Mouse (Mus musculus) forebrain, embryonic 13.5 days (tissue): Measurements from ENCODE around the gene Wdr74. TPM values are rescaled to one million over a fixed set of nuclear protein-coding genes. Genes with fewer than 3 reads are reported as not detected.
A peak's percentile ranks its signal among the peaks of the same experiment; 100 is the strongest.
"Not testable (repeated sequence)": the region's sequence is repeated elsewhere in the genome, so short reads cannot be mapped to it uniquely, and the experiment has no call there.

Source experiments
- ATAC-seq: fragments of 200-750 bp; cut with Nextera tagmentation; 2 replicates; pipeline ENCODE4 v1.8.0; 2017
- H3K27ac ChIP-seq: fragments of 300-500 bp; sonication (generic); 2 replicates; pipeline ENCODE4 v1.5.1; 2015; ENCODE audit warnings: inconsistent platforms, mild to moderate bottlenecking, moderate library complexity
- H3K27me3 ChIP-seq: fragments of 300-500 bp; sonication (generic); 2 replicates; pipeline ENCODE4 v1.6.1; 2015; ENCODE audit warnings: mild to moderate bottlenecking, inconsistent platforms
- H3K36me3 ChIP-seq: fragments of 300-500 bp; sonication (generic); 2 replicates; pipeline ENCODE4 v1.6.1; 2015; ENCODE audit warnings: mild to moderate bottlenecking, inconsistent platforms; ENCODE audit not compliant: poor library complexity, severe bottlenecking
- H3K4me1 ChIP-seq: fragments of 300-500 bp; sonication (generic); 2 replicates; pipeline ENCODE4 v1.6.1; 2015; ENCODE audit warnings: inconsistent platforms
- H3K4me2 ChIP-seq: fragments of 300-500 bp; sonication (generic); 2 replicates; pipeline ENCODE4 v1.6.1; 2015; ENCODE audit warnings: inconsistent platforms, mild to moderate bottlenecking, moderate library complexity
- H3K4me3 ChIP-seq: fragments of 300-500 bp; sonication (generic); 2 replicates; pipeline ENCODE4 v1.5.1; 2015; ENCODE audit warnings: mild to moderate bottlenecking, inconsistent platforms
- H3K9ac ChIP-seq: fragments of 300-500 bp; sonication (generic); 2 replicates; pipeline ENCODE4 v1.6.1; 2015; ENCODE audit warnings: mild to moderate bottlenecking, inconsistent platforms
- H3K9me3 ChIP-seq: fragments of 300-500 bp; sonication (generic); replicated peaks from 2 replicates; pipeline ENCODE4 v1.6.1; 2016; ENCODE audit warnings: inconsistent platforms
- WGBS: fragments of 180-500 bp; shearing (Covaris S2); methylation state at CpG from one replicate; pipeline ENCODE4 v1.1.7; 2015; 5-methylcytosine and 5-hydroxymethylcytosine counted together
- polyA plus RNA-seq: library from polyadenylated mRNA; unstranded; fragments of >200 nt; fragmentation: Nextera tagmentation; extraction: Ambion mirVana; gene quantifications from 2 replicates; pipeline ENCODE4 v1.2.1, GENCODE M21; 2015

Wdr74 gene
- polyA plus RNA-seq, 1 experiment from 2014 or later: 92.0 TPM

- 94% methylated on average over 1 of the region's 1 CpGs for WGBS
- Histone ChIP-seq H3K9me3 (no peaks in the 10 kb centered on the region), H3K36me3 (peaks cover 21% of the 10 kb centered on the region), H3K4me2 (peak overlapping the region; percentile 12), H3K9ac (no peak overlapping the region), H3K27ac (no peak overlapping the region), H3K4me3 (no peak overlapping the region), H3K27me3 (no peaks in the 10 kb centered on the region), H3K4me1 (peaks cover 37% of the 10 kb centered on the region)
- ATAC-seq: no peak
These were observed 14.2 kb upstream of the Wdr74 start for GRCm38 (mm10) chr19:8721378-8721777.

GRCm38 (mm10) chr19:8722021-8722420, 13.6 kb upstream of the Wdr74 start:
- WGBS: 61% methylated on average over 4 of the region's 4 CpGs
- no peak overlapping the region for H3K27ac ChIP-seq
- H3K27me3 ChIP-seq: no peaks in the 10 kb centered on the region

DNA sequence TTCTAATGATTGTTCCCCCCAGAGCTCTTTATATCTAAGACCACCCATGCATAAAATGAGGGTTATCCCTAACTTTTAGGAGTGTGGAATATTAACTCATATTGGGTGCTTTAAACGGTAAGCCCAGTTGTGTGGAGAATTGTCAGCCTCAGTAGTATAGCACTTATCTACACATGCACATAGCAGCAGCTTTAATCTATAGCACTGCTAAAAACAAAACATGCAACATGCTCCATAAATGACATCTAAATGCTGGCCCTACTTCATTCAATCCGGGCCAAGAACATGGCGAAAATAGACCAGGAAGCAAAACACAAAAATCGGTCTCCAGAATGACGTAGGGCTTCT, 13.1 kb upstream of the Wdr74 start:
- Histone ChIP-seq H3K27ac (peak overlapping the region; percentile 95), H3K36me3 (peaks cover 28% of the 10 kb centered on the region), H3K9me3 (no peaks in the 10 kb centered on the region), H3K4me1 (peaks cover 41% of the 10 kb centered on the region), H3K27me3 (no peaks in the 10 kb centered on the region), H3K9ac (peak overlapping the region; percentile 93), H3K4me2 (peak overlapping the region; percentile 70), H3K4me3 (peak overlapping the region; percentile 68)
- no peak; the same call in 1 of the 2 replicates for ATAC-seq
- 1% methylated on average over 5 of the region's 5 CpGs for WGBS

More at GRCm38 (mm10) chr19:8722021-8722420, 13.6 kb upstream of the Wdr74 start:
- Histone ChIP-seq H3K4me2 (peak overlapping the region; percentile 70), H3K4me3 (peak overlapping the region; percentile 68), H3K9me3 (no peaks in the 10 kb centered on the region), H3K36me3 (peaks cover 27% of the 10 kb centered on the region), H3K9ac (peak overlapping the region; percentile 93), H3K4me1 (peaks cover 41% of the 10 kb centered on the region)
- no peak for ATAC-seq

DNA sequence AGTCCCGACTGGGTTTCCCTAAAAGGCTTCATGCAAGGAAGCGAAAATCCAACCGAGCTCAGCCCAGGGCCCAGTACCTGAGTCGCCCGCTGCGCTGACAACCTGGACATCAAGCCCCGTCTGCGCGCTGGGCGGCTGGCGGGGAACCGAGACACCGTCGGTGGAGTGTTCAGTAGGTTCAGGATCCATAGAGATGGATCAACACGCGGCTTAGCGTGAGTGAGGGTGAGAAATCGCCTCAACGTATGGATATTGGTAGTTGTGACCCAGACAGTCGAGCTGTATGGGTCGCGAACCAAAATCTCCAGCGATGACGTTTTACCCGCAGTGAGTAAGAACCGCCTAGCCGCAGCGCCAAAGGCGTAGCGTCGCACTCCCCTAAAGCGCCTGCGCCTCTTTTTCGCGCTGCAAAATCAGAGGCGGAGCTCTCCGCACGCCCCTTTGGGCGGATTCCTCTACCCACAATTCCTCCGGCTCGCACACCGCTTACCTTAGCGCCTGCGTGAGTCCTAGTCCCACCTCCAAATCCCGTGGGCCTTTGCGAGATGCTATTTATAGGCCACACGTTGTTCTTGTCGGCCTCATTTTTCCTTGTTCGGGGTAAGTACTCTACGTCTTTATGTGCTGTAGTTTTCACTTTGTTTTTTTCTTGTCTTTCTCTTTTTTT, 12.6 kb upstream of the Wdr74 start, which contains the start of gene Slc3a2:
Gene Slc3a2, minus strand, starts transcription at position 463 of the 667 bp plus-strand sequence.
- peaks cover 28% of the 10 kb centered on the region for H3K36me3 ChIP-seq
- peak; percentile 97 for ATAC-seq
- H3K27me3 ChIP-seq: no peaks in the 10 kb centered on the region
- WGBS: under 1% methylated on average over 50 of the region's 50 CpGs
- peak within 1 kb of the TSS; percentile 88 for H3K4me2 ChIP-seq
- peaks cover 41% of the 10 kb centered on the region for H3K4me1 ChIP-seq
- peak within 1 kb of the TSS; percentile 93 for H3K9ac ChIP-seq
- H3K9me3 ChIP-seq: no peaks in the 10 kb centered on the region
- peak within 1 kb of the TSS; percentile 95 for H3K27ac ChIP-seq
- H3K4me3 ChIP-seq: peak within 1 kb of the TSS; percentile 68

- H3K27ac ChIP-seq: peak overlapping the region; percentile 80
- H3K27me3 ChIP-seq: no peaks in the 10 kb centered on the region
- H3K36me3 ChIP-seq: peaks cover 28% of the 10 kb centered on the region
- H3K9ac ChIP-seq: peak overlapping the region; percentile 93
- H3K9me3 ChIP-seq: no peaks in the 10 kb centered on the region
- peak overlapping the region; percentile 68 for H3K4me3 ChIP-seq
- ATAC-seq: no peak; the same call in 1 of the 2 replicates
- peaks cover 41% of the 10 kb centered on the region for H3K4me1 ChIP-seq
- peak overlapping the region; percentile 88 for H3K4me2 ChIP-seq
- WGBS: under 1% methylated on average over 20 of the region's 20 CpGs
These were observed 11.9 kb upstream of the Wdr74 start for GRCm38 (mm10) chr19:8723574-8724346.

DNA sequence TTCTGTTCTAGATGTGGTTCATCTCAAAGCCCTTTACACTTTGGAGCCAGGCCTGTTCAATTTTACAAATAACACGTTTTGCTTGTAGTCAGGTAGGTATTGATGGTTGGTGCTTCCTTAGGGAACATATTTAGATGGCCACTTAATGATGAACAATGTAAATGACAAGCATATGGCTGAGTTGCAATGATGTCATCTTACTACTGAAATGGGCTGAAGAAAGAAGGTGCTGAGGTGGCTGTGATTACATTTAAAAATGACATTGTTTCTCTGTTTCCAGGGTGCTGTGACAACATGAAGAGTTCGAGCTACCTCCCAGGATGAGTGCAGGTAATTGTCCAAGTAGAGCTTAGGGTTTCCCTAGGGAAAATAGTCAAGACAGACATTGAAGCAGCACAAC, 11.2 kb upstream of the Wdr74 start:
- ATAC-seq: no peak
- no peaks in the 10 kb centered on the region for H3K27me3 ChIP-seq
- peaks cover 41% of the 10 kb centered on the region for H3K4me1 ChIP-seq
- 4% methylated on average over 2 of the region's 2 CpGs for WGBS
- H3K27ac ChIP-seq: peak overlapping the region; percentile 80
- peaks cover 28% of the 10 kb centered on the region for H3K36me3 ChIP-seq
- peak overlapping the region; percentile 93 for H3K9ac ChIP-seq
- H3K4me2 ChIP-seq: peak overlapping the region; percentile 88
- H3K4me3 ChIP-seq: peak overlapping the region; percentile 68
- H3K9me3 ChIP-seq: no peaks in the 10 kb centered on the region

DNA sequence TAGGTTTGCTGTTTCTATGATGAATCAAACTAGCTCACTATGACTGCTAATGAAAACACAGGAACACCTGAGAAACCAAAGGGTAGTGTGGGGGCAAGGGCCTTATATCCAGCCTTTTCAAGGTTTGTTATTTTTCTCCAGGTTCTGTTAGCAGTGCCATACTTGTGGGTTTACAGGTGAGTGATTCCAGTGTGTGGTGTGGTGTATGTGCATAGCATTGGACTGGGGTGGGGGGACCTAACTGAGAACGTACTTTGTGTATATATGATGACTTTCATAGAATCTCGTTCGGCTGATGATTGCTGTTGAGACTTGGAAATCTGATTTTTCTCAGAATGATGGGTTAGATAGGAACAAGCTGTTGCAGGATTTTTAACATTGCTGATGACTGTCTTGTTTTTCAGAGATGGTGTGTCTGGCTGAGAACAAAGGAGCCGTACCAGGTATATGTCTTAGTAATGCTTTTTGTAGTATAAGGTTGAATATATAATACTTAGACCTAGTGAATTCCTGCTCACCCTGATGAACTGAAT, 10.5 kb upstream of the Wdr74 start:
- Histone ChIP-seq H3K27ac (no peak overlapping the region; the same call in 1 of the 2 replicates), H3K4me2 (peak overlapping the region; percentile 88), H3K4me3 (peak overlapping the region; percentile 68), H3K4me1 (peaks cover 41% of the 10 kb centered on the region), H3K36me3 (peaks cover 28% of the 10 kb centered on the region), H3K9ac (peak overlapping the region; percentile 93), H3K9me3 (no peaks in the 10 kb centered on the region), H3K27me3 (no peaks in the 10 kb centered on the region)
- WGBS: 53% methylated on average over 4 of the region's 4 CpGs
- ATAC-seq: no peak

DNA sequence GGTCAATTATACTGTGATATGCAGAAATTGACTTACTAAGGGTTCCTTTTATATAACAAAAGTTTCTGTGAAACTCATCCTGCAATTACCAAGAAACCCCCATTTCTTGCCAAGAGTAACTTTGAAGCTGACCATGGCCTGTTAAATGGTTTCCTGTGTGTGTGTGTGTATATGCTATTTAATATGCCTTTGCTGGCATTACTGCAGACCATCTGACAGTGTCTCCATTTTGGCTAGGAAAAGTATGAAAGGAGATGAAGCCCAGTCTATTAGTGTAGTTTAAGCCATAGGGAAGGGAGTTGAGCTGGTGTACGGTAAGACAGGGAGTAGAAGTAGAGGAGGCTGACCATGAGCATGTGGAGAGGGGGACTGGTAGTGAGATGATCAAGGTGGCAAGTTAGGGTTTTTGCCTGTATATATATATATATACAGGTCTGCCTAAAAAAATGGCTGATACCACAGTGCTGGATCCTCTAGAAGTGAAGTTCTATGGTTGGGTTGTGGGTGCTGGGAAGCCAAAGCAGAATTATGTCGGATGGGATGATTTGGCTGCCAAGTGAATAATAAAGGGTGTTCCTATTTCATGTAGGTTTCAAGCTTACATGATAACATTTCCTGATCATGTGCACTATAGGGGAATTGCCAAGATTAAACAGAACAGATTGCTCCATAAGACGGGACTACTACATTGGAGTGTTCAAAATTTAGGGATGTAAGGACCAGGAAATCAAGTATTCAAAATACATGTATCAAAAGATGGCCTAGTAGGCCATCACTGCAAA, 8.8 kb upstream of the Wdr74 start:
- no peak overlapping the region for H3K4me2 ChIP-seq
- H3K27ac ChIP-seq: no peak overlapping the region
- no peak overlapping the region for H3K9ac ChIP-seq
- H3K36me3 ChIP-seq: peaks cover 28% of the 10 kb centered on the region
- 0 out of 2 replicates have a peak overlapping the region, but pooled peaks have one; percentile 6 for H3K4me3 ChIP-seq
- no peaks in the 10 kb centered on the region for H3K9me3 ChIP-seq
- H3K27me3 ChIP-seq: no peaks in the 10 kb centered on the region
- ATAC-seq: no peak
- peaks cover 34% of the 10 kb centered on the region for H3K4me1 ChIP-seq
- WGBS: 15% methylated on average over 3 of the region's 3 CpGs

GRCm38 (mm10) chr19:8727495-8728114, 8.0 kb upstream of the Wdr74 start:
- Histone ChIP-seq H3K27ac (no peak overlapping the region), H3K9me3 (no peaks in the 10 kb centered on the region), H3K4me1 (peaks cover 26% of the 10 kb centered on the region), H3K4me3 (no peak overlapping the region), H3K27me3 (no peaks in the 10 kb centered on the region), H3K4me2 (no peak overlapping the region), H3K36me3 (peaks cover 28% of the 10 kb centered on the region), H3K9ac (no peak overlapping the region)
- no peak for ATAC-seq
- 19% methylated on average over 5 of the region's 5 CpGs for WGBS

DNA sequence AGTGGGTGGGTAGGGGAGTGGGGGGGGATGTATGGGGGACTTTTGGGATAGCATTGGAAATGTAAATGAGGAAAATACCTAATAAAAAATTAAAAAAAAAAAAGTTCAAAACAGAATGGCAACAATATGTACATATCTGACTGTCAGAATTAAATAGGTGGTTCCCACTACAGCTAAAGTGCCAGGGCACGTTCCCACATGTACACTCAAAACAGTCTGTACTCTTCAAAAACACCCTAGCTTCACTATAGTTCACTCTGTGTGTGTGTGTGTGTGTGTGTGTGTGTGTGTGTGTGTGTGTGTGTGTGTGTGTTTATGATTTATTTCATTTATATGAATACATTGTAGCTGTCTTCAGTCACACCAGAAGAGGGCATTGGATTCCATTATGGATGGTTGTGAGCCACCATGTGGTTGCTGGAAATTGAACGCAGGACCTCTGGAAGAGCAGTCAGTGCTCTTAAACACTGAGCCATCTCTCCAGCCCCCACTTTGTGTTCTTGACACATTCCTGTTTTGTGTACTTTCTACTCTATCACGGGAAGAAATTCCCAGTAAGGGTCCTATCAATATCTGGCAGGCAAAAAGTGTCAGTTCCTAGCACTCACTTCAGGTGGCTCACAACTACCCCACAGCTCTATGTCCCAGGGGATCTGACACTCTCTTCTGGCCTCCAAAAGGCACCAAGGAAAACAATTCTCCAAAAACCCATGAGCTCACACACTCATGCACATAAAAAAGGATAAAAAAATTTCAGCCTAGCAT, 7.1 kb upstream of the Wdr74 start:
- H3K9ac ChIP-seq, ATAC-seq, H3K27ac ChIP-seq, H3K27me3 ChIP-seq, H3K9me3 ChIP-seq, H3K4me2 ChIP-seq, H3K4me3 ChIP-seq: not testable (repeated sequence)
- Histone ChIP-seq H3K4me1 (peaks cover 26% of the 10 kb centered on the region), H3K36me3 (peaks cover 28% of the 10 kb centered on the region)
- 43% methylated on average over 3 of the region's 3 CpGs for WGBS

DNA sequence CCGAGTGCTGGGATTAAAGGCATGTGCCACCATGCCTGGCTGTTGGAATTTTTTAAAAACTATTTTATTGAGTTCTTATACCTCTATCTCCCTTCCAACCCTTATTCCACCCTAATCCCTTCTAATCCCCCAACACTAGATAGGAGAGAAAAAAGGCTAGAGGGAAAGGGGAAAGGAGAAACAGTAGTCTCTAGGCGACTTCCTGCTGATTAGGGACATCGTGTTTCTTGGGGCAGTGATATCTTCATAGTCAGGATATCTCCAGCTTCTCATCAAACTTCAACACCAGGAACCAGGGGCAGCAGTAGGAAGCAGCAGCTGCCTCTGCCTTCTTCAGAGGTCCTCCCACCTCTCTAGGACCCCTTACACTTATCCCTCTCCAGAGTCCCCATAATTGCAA, 1.3 kb upstream of the Wdr74 start:
- Histone ChIP-seq H3K27me3 (no peaks in the 10 kb centered on the region), H3K9ac (peak overlapping the region; percentile 30; the same call in 1 of the 2 replicates), H3K9me3 (no peaks in the 10 kb centered on the region), H3K36me3 (peaks cover 20% of the 10 kb centered on the region), H3K27ac (no peak overlapping the region), H3K4me2 (no peak overlapping the region), H3K4me3 (no peak overlapping the region), H3K4me1 (peaks cover 16% of the 10 kb centered on the region)
- no peak for ATAC-seq
- 77% methylated on average over 3 of the region's 3 CpGs for WGBS
